Mouse (Mus musculus): ENCODE results near the gene Cd244a. TPM values are rescaled to one million over a fixed set of nuclear protein-coding genes. Genes with fewer than 3 reads are reported as not detected.

Gene Cd244a
- polyA plus RNA-seq, 1 experiment = not detected

GRCm38 (mm10) chr1:171658561-171658991 lies 99.6 kb downstream of the Cd244a start:
- no peaks in the 10 kb centered on the region for H3K4me1 ChIP-seq (ENCODE audit: control insufficient read depth)
- no peaks in the 10 kb centered on the region for H3K9me3 ChIP-seq (ENCODE audit: control insufficient read depth, low read length)
- no peak overlapping the region for H3K4me3 ChIP-seq (replicated peaks)
- TF ChIP-seq GATA1 (IDR thresholded peaks at IDR 0.05; ENCODE audit: low read length) = no peak
- no peaks in the 10 kb centered on the region for H3K36me3 ChIP-seq (ENCODE audit: control insufficient read depth)
- no peaks in the 10 kb centered on the region for H3K27me3 ChIP-seq (ENCODE audit: control insufficient read depth)

Other genes with a start within 250 kb of the Cd244a start
- 1.6 and 1.7 TPM in 2 replicates for gene Dedd, start 230.0 kb upstream of the Cd244a start, polyA plus RNA-seq (2012)
- gene Nit1, start 213.5 kb upstream of the Cd244a start, polyA plus RNA-seq (2012) = 0.98 TPM in 2 replicates
- 1.4 and 2.0 TPM in 2 replicates for gene Pfdn2, start 213.5 kb upstream of the Cd244a start, polyA plus RNA-seq (2012)
- 0.14 TPM in 1 of 2 replicates, not detected in the other for gene Klhdc9, start 198.4 kb upstream of the Cd244a start, polyA plus RNA-seq (2012)
- not detected in 2 replicates for gene Nectin4, start 189.1 kb upstream of the Cd244a start, polyA plus RNA-seq (2012)
- 0.06 and 0.07 TPM in 2 replicates for gene Arhgap30, start 170.2 kb upstream of the Cd244a start, polyA plus RNA-seq (2012)
- 1.2 and 3.6 TPM in 2 replicates for gene Usf1, start 147.9 kb upstream of the Cd244a start, polyA plus RNA-seq (2012)
- not detected in 2 replicates for gene Tstd1, start 140.3 kb upstream of the Cd244a start, polyA plus RNA-seq (2012)
- gene F11r, start 121.7 kb upstream of the Cd244a start, polyA plus RNA-seq (2012) = 0.08 TPM in 1 of 2 replicates, not detected in the other
- 0.13 and 0.20 TPM in 2 replicates for gene Alyref2, start 55.7 kb upstream of the Cd244a start, polyA plus RNA-seq (2012)
- not detected in 2 replicates for gene Itln1, start 23.9 kb upstream of the Cd244a start, polyA plus RNA-seq (2012)
- 0.01 and 0.03 TPM in 2 replicates for gene Ly9, start 48.2 kb downstream of the Cd244a start, polyA plus RNA-seq (2012)
- gene Slamf7, start 93.8 kb downstream of the Cd244a start, polyA plus RNA-seq (2012) = not detected in 2 replicates
- not detected in 2 replicates for gene Cd48, start 122.8 kb downstream of the Cd244a start, polyA plus RNA-seq (2012)
- 0.01 TPM in 1 of 2 replicates, not detected in the other for gene Slamf1, start 207.9 kb downstream of the Cd244a start, polyA plus RNA-seq (2012)

Measured in erythroblast, embryonic 14.5 days (primary cell).